Mouse (Mus musculus) gastrocnemius, adult 18-20 months (tissue): ENCODE measurements at regions not wholly inside any gene's neighbourhood (a gene's known extent, or its start where the extent isn't known, plus 50 kb on each side); places are given as distances from the start of the nearest gene placed in this dataset.

Experiments
- DNase-seq: peaks from one replicate; pipeline ENCODE4 v3.0.0; 2021; ENCODE audit warnings: low spot score

GRCm38 (mm10) chr10:117462921-117463320 is 83.1 kb upstream of the Cpsf6 start:
- DNase-seq = no peak

- DNase-seq = no peak
These were observed 82.1 kb upstream of the Cpsf6 start for GRCm38 (mm10) chr10:117461791-117462516.

- no peak for DNase-seq
These were observed 81.4 kb upstream of the Cpsf6 start for GRCm38 (mm10) chr10:117461261-117461660.

- DNase-seq = no peak
These were observed 80.5 kb upstream of the Cpsf6 start for GRCm38 (mm10) chr10:117460366-117460730.

- no peak for DNase-seq
These were observed 80.0 kb upstream of the Cpsf6 start for GRCm38 (mm10) chr10:117459651-117460365.

GRCm38 (mm10) chr10:117459041-117459475 is 79.2 kb upstream of the Cpsf6 start:
- DNase-seq = no peak

GRCm38 (mm10) chr10:117458271-117459040 is 78.6 kb upstream of the Cpsf6 start:
- no peak for DNase-seq

GRCm38 (mm10) chr10:117457701-117457950 is 77.8 kb upstream of the Cpsf6 start:
- no peak for DNase-seq

GRCm38 (mm10) chr10:117456904-117457700 is 77.3 kb upstream of the Cpsf6 start:
- DNase-seq = no peak

GRCm38 (mm10) chr10:117456427-117456826 is 76.6 kb upstream of the Cpsf6 start:
- no peak for DNase-seq

GRCm38 (mm10) chr10:117455595-117456302 is 75.9 kb upstream of the Cpsf6 start:
- DNase-seq = peak; percentile 20

- no peak for DNase-seq
These were observed 75.1 kb upstream of the Cpsf6 start for GRCm38 (mm10) chr10:117454711-117455591.

GRCm38 (mm10) chr10:117454171-117454500 is 74.3 kb upstream of the Cpsf6 start:
- DNase-seq = no peak

GRCm38 (mm10) chr10:117453406-117454170 is 73.8 kb upstream of the Cpsf6 start:
- no peak for DNase-seq

- DNase-seq = no peak
These were observed 72.6 kb upstream of the Cpsf6 start for GRCm38 (mm10) chr10:117452190-117452950.

GRCm38 (mm10) chr10:117451396-117452185 is 71.8 kb upstream of the Cpsf6 start:
- DNase-seq = no peak

- DNase-seq = no peak
These were observed 70.8 kb upstream of the Cpsf6 start for GRCm38 (mm10) chr10:117450631-117451030.

GRCm38 (mm10) chr10:117450240-117450569 is 70.4 kb upstream of the Cpsf6 start:
- no peak for DNase-seq
